Mouse (Mus musculus) spleen, postnatal 10 days (tissue): ENCODE data around the gene Cdk5rap2.

Experiments
- DNase-seq, 2 experiments: peaks; one replicate each; pipeline ENCODE4 v3.0.0; 2021 to 2022; ENCODE audit warnings: low spot score in 2 of 2

Cdk5rap2 gene

DNA sequence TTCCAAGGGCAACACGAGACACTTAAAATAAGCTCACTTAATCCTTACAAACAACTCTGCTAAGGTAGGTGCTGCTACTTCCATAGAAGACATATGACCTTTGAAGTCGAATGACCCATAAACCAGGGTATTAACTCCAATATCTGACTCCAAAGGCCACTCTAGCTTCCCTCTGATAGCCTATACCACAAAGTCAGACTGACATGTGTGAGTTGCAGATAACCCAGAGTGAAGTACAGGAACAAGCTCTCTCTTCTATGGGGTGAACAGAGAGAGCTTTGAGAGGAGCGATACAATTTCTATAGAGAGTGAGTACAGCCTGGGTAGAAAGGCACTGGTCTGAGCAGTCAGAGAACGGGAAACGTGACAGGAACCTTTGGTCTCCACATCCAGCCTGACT lies 148.9 kb downstream of the Cdk5rap2 start:
- DNase-seq = no peak

DNA sequence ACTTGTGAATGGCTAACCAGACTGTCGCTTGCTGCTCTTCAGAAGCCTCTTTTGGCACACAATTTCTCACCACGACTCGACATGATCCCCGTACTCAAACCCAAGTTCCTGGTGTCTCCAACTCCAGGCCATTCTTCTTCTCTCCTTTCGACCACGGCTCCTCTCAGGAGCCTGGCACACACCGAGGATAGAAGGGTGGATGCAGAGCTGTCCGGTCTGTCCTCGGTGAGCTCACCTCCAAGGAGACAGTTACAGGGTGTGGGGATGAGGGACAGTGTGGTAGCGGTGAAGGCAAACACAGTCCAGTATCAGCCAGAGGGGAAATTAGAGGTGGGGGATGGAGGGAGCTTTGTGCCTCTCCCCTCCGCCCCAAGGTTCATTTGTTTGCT lies 149.8 kb downstream of the Cdk5rap2 start:
- DNase-seq = no peak

- no peak for DNase-seq
These were observed 150.4 kb downstream of the Cdk5rap2 start for GRCm38 (mm10) chr4:70259726-70260418.

- DNase-seq = no peak
These were observed 151.4 kb downstream of the Cdk5rap2 start for GRCm38 (mm10) chr4:70258826-70259225.

DNA sequence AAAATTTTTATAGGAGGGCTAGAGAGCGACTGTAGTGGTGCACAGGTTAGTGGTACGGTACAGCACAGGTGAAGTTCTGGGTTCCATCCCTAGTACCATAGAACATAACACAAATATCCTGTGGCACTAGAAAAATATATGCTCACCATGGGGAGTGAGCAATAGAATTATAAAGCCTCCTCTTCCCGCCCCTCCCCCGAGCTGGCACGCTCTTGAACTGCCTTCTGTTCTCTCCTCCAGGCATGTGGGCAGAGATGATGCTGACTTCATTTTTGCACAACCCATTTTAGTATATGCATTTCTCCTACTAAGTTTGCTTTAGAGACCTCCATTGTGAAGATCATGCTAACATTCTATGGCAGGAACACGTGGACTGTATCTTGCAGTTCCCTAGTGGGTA lies 152.0 kb downstream of the Cdk5rap2 start:
- no peak for DNase-seq

GRCm38 (mm10) chr4:70251782-70252181 lies 158.5 kb downstream of the Cdk5rap2 start:
- no peak for DNase-seq

DNA sequence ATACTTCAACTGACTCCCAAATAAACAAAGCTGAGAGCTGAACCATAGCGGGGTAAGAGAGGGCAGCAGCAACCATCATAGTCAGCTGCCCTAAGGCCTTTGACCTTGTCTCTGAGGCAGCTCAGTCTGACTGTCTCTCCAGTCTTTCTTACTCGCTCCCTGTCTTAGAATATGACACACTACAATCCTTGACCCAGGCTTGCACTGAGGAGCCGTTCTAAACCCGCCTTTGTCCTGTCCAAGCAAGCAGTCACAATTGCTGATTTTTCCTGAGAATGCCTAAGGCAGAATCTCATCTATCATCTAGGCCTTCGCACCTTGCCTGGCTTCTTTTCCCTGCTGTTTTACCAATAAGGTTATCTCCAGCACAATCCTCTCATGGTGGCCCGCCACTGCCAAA lies 164.5 kb downstream of the Cdk5rap2 start:
- DNase-seq = no peak

DNA sequence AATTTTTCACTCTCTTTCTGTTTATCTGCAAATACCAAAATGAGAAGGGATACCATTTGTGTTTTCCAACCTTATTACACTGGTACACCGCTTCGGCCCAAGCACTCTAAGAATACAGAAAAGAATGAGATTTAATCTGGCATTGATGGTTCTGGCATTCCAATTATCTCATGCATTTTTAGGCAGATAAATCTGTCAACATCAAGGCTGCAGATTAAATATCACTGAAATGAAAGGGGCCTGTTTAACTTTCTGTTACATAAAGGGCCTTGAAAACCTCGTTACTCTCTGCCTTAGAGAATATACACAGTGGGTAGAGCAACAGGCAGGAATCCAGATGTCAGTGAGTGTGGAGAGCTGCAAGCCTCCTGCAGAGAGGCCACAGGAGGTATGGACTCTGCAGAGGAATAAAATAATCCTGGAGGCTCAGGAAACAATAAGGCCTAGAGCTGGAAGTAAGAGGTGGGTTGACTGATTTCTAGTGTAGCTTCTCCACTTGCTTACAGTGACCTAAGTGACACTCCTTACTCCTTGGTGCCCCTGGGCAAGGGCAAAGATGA lies 166.6 kb downstream of the Cdk5rap2 start:
- no peak for DNase-seq

DNA sequence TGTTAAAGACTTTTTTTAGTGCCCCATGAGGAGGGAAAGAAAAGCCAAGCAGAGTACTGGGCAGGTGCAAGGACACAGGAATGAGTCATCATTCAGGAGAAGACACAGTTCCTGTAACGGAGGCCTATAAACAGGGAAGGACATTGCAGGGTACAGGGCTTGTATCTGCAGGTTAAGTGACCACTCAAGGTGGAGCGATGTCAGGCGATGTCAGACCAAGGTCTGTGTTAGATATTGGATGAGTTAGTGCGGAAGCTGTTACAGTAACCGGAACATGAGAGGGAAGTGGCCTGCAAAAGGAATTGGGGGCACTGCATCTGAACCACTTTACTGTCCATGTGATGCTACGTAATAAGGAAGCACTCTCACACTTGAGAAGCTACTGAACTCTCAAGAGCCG lies 170.5 kb downstream of the Cdk5rap2 start:
- no peak for DNase-seq

- DNase-seq = no peak
These were observed 171.4 kb downstream of the Cdk5rap2 start for GRCm38 (mm10) chr4:70238862-70239261.

- no peak for DNase-seq
These were observed 177.9 kb downstream of the Cdk5rap2 start for GRCm38 (mm10) chr4:70232383-70232782.

DNA sequence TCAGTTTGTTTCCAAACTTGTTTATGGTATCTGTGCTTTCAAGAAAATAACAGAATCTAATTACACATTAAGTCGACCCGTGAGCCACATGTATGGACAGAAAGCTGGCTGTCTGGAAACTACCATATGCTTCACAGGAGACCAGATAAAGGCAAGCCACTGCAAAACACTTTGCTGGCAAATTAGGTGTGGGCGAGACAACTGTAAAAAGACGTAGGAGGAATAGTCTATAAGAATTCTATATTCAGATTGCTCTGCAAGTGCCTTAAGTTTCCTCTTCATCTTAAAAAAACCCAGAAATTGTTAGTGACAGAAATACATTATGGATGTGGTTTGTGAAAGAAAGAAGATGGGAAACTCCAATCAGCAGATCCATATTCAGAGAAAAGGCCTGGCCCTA lies 180.4 kb downstream of the Cdk5rap2 start:
- DNase-seq = no peak

GRCm38 (mm10) chr4:70228350-70228749 lies 181.9 kb downstream of the Cdk5rap2 start:
- DNase-seq = no peak

GRCm38 (mm10) chr4:70227667-70228066 lies 182.6 kb downstream of the Cdk5rap2 start:
- no peak for DNase-seq

DNA sequence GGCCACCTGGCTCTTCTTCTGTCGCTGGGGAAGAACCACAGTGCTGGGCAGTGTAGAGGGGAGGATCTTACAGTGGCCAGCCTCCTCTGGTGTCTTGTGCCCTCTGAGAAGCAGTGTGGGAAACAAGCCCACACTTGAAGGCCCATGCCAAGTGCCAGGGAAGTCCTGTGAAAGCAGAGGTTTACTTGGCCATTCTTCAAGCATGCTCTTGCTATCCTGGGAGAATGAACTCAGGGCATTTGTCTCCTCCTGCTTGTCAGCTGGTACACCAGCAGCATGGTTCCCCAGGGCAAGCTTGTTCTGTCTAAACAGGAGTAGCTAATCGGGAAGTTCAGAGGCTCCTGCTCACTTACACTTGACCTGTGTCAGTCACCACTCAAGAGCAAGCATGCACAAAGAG lies 185.7 kb downstream of the Cdk5rap2 start:
- no peak for DNase-seq

DNA sequence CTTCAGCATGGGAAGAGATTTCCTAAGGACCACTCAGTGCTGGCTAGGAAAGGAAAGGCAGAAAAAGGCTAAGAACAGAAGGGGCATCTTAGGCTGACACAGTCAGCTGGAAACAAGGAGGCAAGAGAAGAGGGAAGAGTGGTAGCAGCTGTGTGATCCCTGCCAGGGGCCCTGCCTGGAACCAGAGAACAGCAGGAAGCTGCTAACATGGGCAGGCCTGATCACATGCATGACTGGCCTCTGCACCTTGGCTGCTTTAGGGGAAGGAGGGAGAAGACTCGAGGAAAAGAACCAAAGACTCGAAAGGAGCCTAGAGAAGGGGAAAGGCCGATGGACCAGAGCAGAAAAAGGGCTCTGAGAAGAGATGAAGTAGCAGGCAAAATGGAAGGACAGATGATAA lies 188.4 kb downstream of the Cdk5rap2 start:
- DNase-seq = no peak

DNA sequence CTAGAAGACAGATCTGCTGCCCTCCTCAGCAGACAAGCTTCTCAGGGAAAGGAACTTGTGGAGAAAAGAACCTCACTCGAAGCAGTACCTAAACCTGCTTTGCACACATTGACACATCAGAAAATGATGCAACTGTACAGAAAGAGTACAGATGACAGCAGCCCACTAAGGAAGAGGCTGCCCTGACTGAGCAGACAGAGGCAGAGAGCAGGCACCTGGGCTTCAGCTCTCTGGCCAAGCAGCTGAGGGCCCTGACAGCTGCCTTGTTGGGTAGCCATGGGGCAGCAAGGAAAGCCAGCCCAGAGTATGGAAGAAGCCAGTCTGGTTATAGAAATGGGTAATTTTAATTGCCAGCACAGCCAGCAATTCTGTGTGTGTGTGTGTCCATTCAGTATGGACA lies 188.9 kb downstream of the Cdk5rap2 start:
- no peak for DNase-seq

DNA sequence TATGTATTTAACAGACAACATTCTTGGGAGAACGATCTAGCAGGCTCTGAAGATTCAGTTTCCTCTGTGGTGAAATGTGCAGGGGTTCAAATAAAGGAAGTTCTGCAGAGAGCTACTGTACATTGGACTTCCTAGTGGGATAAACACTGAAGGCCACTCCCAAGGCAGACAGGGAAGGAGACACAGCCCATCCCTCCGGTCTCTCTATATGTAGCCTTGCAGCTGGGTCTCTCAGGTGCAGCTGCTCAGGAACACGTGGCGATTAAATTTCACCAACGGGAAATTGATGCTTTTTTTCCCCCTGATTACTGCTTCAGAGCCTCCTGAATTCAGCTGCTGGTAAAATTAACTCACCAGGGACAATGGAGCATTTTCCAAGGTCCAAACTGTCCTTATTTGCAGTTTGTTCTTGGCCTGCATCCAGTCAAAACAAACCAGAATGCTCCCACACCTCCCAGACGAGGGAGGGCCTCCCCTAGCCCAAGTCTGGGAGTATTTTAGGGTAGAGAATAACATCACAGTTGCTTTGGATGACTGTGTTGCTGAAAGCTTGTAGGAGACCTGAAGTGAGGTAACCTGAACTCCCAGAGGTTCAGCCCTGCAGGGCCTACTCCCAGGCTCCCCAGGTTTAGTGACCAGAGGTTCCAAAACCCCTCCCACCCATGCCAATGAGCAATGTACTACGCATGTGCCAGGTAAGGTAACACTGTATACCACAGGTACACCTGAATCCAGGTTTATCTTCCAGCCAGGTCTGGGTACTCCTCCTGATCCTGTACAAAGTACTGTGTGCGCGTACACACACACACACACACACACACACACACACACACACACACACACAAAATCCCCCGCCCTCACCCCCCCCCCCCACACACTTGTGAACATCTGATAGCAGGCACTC lies 189.7 kb downstream of the Cdk5rap2 start:
- DNase-seq = no peak

- no peak for DNase-seq
These were observed 190.5 kb downstream of the Cdk5rap2 start for GRCm38 (mm10) chr4:70219776-70220175.

DNA sequence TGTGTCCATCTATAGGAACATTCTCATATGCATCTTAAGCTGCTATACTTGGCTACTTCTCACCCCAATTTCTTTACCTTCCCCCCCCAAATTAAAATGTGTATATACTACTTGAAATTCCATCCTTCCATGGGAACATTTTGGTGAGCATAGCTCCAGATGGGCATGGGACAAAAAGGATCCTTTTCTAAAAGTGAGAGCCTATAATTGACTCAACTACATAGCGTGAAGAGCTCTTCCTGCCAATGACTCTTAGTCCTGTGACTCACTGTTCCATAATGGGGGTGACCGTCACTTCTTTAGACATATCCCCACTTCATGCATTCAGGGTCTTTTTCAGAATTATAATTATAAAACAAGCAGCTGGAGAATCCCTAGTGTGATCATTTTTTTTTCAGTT lies 224.3 kb downstream of the Cdk5rap2 start:
- no peak for DNase-seq
